In genomic region chr3:55044601-55045370, GRCm38 (mm10) we compare ENCODE assay signal across 9 mouse cellular contexts. TPM values are rescaled to one million over a fixed set of nuclear protein-coding genes. Genes with fewer than 3 reads are reported as not detected.
DNase-seq lines count a peak whose midpoint lies in the region; ATAC-seq and TF ChIP-seq lines count a peak whose summit lies in the region.
"Had no signal": no experiment of that assay in that cellular context is flagged by ENCODE, and none has a peak within 500 bp of the region (broad histone marks: within the 10 kb centered on the region; RNA-seq: fewer than 3 reads in every experiment).

No protein-coding gene starts in this region.

- no peaks in the 10 kb centered on the region for H3K9me3 ChIP-seq in heart, embryonic 11.5 days (replicated peaks; ENCODE audit: control insufficient read depth, low read length)

- no peak for TF ChIP-seq CTCF in left cerebral cortex, adult 2 months (IDR thresholded peaks at IDR 0.05)

- no peak for ATAC-seq in heart, embryonic 11.5 days (replicated peaks; ENCODE audit: insufficient number of reproducible peaks, low FRiP score, low TSS enrichment)
- ATAC-seq in megakaryocyte, adult 5-6 weeks (ENCODE audit: poor library complexity, severe bottlenecking), result no peak

- H3K36me3 ChIP-seq in heart, embryonic 11.5 days (ENCODE audit: control insufficient read depth, insufficient read depth, low read length), result no peaks in the 10 kb centered on the region

- H3K9ac ChIP-seq in heart, embryonic 11.5 days (ENCODE audit: low read depth, low read length), result no peak overlapping the region

- H3K4me3 ChIP-seq in heart, embryonic 11.5 days (ENCODE audit: low read depth, low read length), result no peak overlapping the region
- H3K4me3 ChIP-seq in left cerebral cortex, adult 2 months, result no peak overlapping the region
- H3K4me3 ChIP-seq: erythroblast, embryonic 14.5 days had no signal

- intact Hi-C loops in left cerebral cortex, adult 2 months (cut with DNase I), result no loop called here

- no peak overlapping the region for H3K27ac ChIP-seq in heart, embryonic 11.5 days (ENCODE audit: low read depth, low read length)
- H3K27ac ChIP-seq in left cerebral cortex, adult 2 months, result no peak overlapping the region

- H3K4me2 ChIP-seq in heart, embryonic 11.5 days, result no peak overlapping the region

- DNase-seq in heart, adult 11 months, result peak; percentile 94
- peak; percentile 48 for DNase-seq in NIH3T3 (ENCODE audit: low read depth)
- DNase-seq in frontal cortex, adult 2 months (ENCODE audit: extremely low spot score in 1 of 2, low spot score in 1 of 2), result peak; percentile 17 to 55
- peak; percentile 14 to 21 for DNase-seq in left cerebral cortex, adult 2 months (ENCODE audit: extremely low spot score in 1 of 2, low spot score in 2 of 2)
- no peak for DNase-seq in thymus, postnatal 10 days (ENCODE audit: low spot score in 2 of 2)
- no peak for DNase-seq in adrenal gland, adult (ENCODE audit: inconsistent age in 2 of 2, low spot score in 1 of 2)

- WGBS in heart, embryonic 11.5 days (ENCODE audit: insufficient replicate concordance), result 66% methylated on average over 8 of the region's 8 CpGs

- H3K4me1 ChIP-seq in heart, embryonic 11.5 days (ENCODE audit: control insufficient read depth, insufficient read depth, low read length), result no peaks in the 10 kb centered on the region

- H3K27me3 ChIP-seq in heart, embryonic 11.5 days (ENCODE audit: control insufficient read depth, insufficient read depth, low read length), result no peaks in the 10 kb centered on the region

RNA-seq across cellular contexts. Expression of gene Ccna1, which starts 10.5 kb away (rescaled TPM):
- polyA plus RNA-seq in heart, embryonic 11.5 days (2014; fragmentation: Nextera tagmentation; extraction: Ambion mirVana), result 0.94 and 1.2 TPM in 2 replicates
- 1.2 and 1.4 TPM in 2 replicates for polyA plus RNA-seq in frontal cortex, adult 2 months (2012; rRNA removed)
- 1 to 10 TPM; 2.0 to 2.2 TPM for total RNA-seq in left cerebral cortex, adult 2 months (2021)
- total RNA-seq in megakaryocyte, adult 5-6 weeks (2015), result not detected in 2 replicates
- not detected in 2 replicates for total RNA-seq in megakaryocyte, adult 5-6 weeks (2017)
- polyA plus RNA-seq: erythroblast, embryonic 14.5 days had no signal

Comparison
In these comparisons a context has a peak if more than half of its experiments do, and no peak if none do; other contexts are left out.
1. DNase-seq: peak in heart, adult 11 months (single experiment), NIH3T3 (single experiment), frontal cortex, adult 2 months (2 of 2) and left cerebral cortex, adult 2 months (2 of 2); none in thymus, postnatal 10 days (0 of 2) and adrenal gland, adult (0 of 2).